Mouse (Mus musculus) layer of hippocampus, postnatal 14 days (tissue): ENCODE measurements around the gene Sik2. TPM values are rescaled to one million over a fixed set of nuclear protein-coding genes. Genes with fewer than 3 reads are reported as not detected.
A peak's percentile ranks its signal among the peaks of the same experiment; 100 is the strongest.

Source experiments
- DNase-seq, 2 experiments: peaks; one replicate each; pipeline ENCODE4 v3.0.0; 2021 to 2022; ENCODE audit warnings: low spot score in 2 of 2, mixed read lengths in 1 of 2
- total RNA-seq, 2 experiments: library from RNA; stranded (reverse); gene quantifications; 2 replicates each; pipeline ENCODE4 v1.2.3; 2021

The Sik2 gene
- total RNA-seq, 2 experiments from 2014 or later, result 34.6 to 42.5 TPM

GRCm38 (mm10) chr9:50986677-50987076 is 22.2 kb downstream of the Sik2 start:
- DNase-seq, result no peak

- no peak for DNase-seq
Measured at GRCm38 (mm10) chr9:50986123-50986522, 22.8 kb downstream of the Sik2 start.

- DNase-seq, result no peak
Measured at GRCm38 (mm10) chr9:50981499-50982190, 27.2 kb downstream of the Sik2 start.

DNA sequence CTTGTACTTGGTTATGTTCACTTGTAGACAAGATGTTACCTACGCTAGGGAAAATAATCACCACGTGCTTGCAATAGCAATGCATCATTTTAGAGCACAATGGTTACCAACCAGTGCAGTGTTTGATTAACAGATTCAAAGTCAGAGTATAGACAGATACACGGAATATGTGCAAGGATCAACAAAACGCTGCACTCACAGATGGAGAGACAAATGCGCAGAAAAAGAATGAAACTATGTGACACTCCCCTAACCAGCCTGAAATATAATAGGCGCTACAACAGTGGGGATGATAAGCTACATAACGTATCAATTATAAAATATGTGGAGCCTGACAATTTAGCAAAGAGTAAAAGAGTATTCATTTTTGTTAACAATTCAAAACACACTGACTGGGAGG is 34.2 kb downstream of the Sik2 start:
- DNase-seq, result peak in 1 of 2 experiments; percentile 33

DNA sequence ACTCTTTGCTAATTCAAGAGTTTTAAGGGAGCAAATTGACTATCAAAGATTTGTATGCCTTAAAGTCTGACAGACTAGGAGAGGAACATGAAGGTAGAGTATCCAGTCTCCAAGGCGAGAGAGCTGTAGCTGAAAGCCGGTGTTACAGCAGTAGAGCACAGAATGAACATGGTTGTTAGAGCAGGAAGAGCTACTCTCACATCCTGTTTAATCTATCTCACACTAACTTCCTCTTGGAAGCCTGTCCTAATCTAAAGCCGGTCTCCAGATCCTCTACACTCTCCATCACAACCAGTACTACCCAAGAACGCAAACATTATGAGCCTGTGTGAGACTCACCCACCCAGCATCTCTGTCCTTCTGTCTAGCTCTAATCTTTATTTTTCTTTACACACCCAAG is 38.5 kb downstream of the Sik2 start:
- DNase-seq, result no peak

GRCm38 (mm10) chr9:50969266-50969665 is 39.6 kb downstream of the Sik2 start:
- DNase-seq, result no peak

GRCm38 (mm10) chr9:50966277-50966676 is 42.6 kb downstream of the Sik2 start:
- no peak for DNase-seq

GRCm38 (mm10) chr9:50965392-50965791 is 43.5 kb downstream of the Sik2 start:
- DNase-seq, result no peak

- no peak for DNase-seq
Measured at GRCm38 (mm10) chr9:50964911-50965310, 44.0 kb downstream of the Sik2 start.

GRCm38 (mm10) chr9:50957956-50958489 is 50.9 kb downstream of the Sik2 start:
- no peak for DNase-seq

- no peak for DNase-seq
Measured at GRCm38 (mm10) chr9:50955176-50955575, 53.7 kb downstream of the Sik2 start.

GRCm38 (mm10) chr9:50948097-50948823 is 60.6 kb downstream of the Sik2 start:
- no peak for DNase-seq

DNA sequence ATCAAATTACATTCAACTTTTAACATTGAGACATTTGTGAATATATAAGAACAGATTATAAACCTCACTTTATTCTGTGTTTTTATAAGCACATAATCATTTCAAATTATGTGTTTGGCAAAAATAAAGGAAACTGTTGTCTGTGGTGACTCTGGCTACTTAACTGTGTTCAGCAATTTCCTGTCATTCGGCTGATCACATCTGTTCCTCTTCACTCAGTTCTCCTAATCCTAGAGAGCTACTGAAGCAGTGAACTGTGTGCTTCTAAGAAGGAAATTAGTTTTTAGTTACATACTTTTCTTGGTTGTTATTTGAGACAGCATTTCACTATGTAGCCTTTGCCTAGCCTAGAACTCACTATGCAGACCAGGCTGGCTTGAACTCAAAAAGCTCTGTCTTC is 62.5 kb downstream of the Sik2 start:
- no peak for DNase-seq

- DNase-seq, result no peak
Measured at GRCm38 (mm10) chr9:50944826-50945225, 64.0 kb downstream of the Sik2 start.

DNA sequence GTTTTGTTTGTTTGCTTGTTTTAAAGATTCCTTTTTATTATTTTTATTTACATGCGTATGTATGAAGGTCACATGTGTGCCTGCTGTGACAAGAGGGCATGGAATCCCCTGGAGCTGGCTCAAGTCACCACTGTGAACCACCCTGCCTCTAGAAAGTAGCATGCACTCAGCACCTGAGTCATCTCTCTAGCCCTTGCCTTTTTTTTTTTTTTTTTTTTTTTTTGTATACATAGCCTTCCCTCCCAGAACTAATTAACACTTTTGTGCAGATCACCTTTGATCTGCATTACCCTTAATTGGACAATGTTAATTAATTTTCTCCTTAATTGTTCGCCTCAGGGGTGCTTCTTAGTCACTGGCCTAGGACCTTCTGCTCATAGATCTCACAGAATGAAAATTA is 66.2 kb downstream of the Sik2 start:
- DNase-seq, result no peak

GRCm38 (mm10) chr9:50941804-50942401 is 67.0 kb downstream of the Sik2 start:
- no peak for DNase-seq

DNA sequence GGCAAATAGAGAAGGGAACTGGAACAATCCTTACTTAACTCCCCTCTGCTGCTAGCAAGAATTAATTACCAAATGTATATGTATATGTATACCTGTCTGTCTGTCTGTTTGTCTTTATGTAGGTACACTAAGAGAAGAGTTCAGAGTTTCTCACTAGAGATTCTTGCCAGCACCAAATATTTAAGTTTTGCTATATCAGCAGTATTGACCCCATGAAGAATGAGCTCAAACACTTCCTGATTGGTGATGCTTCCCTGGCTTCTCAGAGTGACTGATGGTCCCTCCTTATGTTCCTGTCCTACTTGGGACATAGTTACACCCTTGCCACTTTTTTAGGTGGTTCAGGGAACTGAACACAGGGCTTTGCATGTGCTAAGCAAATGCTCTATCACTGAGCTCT is 78.9 kb downstream of the Sik2 start:
- no peak for DNase-seq

- DNase-seq, result no peak
Measured at GRCm38 (mm10) chr9:50925801-50926200, 83.1 kb downstream of the Sik2 start.

GRCm38 (mm10) chr9:50924454-50924853 is 84.4 kb downstream of the Sik2 start:
- no peak for DNase-seq

DNA sequence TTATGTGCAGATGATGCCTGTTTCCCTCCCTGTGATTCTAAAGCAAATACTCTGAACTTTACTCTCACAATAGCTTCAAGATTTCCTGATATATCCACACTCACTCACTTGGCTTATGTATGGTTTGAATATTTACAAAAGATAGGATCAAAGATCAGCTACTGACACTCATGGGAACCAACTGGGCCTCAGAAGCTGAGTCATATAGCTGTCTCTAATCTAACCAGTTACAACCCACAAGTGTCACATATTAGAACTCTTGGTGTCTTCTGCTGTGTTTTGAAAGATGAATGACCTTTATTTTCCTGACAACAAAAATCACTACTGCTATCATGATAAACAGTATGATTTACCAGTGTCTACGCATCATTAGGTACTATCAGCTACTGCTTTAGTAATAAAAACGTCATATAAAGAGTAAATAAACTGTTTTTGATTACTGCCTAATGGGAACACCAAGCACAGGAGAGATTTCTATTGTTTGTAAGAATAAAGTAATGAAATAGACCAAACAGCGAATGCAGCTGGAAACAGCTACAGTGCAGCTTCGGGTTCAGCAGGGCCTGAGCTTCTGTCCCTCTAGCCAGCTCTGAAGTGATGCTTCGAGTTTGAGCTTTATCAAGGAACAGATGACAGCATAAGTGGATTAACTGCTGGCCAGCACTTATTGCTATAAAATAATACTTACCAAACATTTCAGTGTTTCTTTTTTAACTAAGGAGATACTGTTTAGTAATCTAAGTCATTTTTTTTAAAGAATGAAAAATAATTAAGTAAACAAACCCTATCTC is 86.3 kb downstream of the Sik2 start:
- no peak for DNase-seq
